Mouse (Mus musculus) neural tube, embryonic 15.5 days (tissue): ENCODE results near the gene Pla2g4d. TPM values are rescaled to one million over a fixed set of nuclear protein-coding genes. Genes with fewer than 3 reads are reported as not detected.
"Not testable (repeated sequence)": the region's sequence is repeated elsewhere in the genome, so short reads cannot be mapped to it uniquely, and the experiment has no call there.

Experiments
- ATAC-seq: fragments of 200-750 bp; cut with Nextera tagmentation; 2 replicates; pipeline ENCODE4 v1.8.0; 2017; ENCODE audit warnings: mild to moderate bottlenecking, moderate TSS enrichment, moderate library complexity; ENCODE audit not compliant: low FRiP score
- H3K27ac ChIP-seq: fragments of 300-500 bp; sonication (generic); replicated peaks from 2 replicates; pipeline ENCODE4 v1.5.1; 2015; ENCODE audit warnings: mild to moderate bottlenecking, inconsistent platforms
- H3K27me3 ChIP-seq: fragments of 300-500 bp; sonication (generic); replicated peaks from 2 replicates; pipeline ENCODE4 v1.6.1; 2015; ENCODE audit warnings: inconsistent platforms
- H3K36me3 ChIP-seq: fragments of 300-500 bp; sonication (generic); 2 replicates; pipeline ENCODE4 v1.6.1; 2015; ENCODE audit warnings: inconsistent platforms
- H3K4me1 ChIP-seq: fragments of 300-500 bp; sonication (generic); 2 replicates; pipeline ENCODE4 v1.6.1; 2015; ENCODE audit warnings: inconsistent platforms
- H3K4me2 ChIP-seq: fragments of 300-500 bp; sonication (generic); 2 replicates; pipeline ENCODE4 v1.6.1; 2015; ENCODE audit warnings: inconsistent platforms, mild to moderate bottlenecking, moderate library complexity
- H3K4me3 ChIP-seq: fragments of 300-500 bp; sonication (generic); replicated peaks from 2 replicates; pipeline ENCODE4 v1.5.1; 2015; ENCODE audit warnings: mild to moderate bottlenecking, inconsistent platforms
- H3K9ac ChIP-seq: fragments of 300-500 bp; sonication (generic); replicated peaks from 2 replicates; pipeline ENCODE4 v1.6.1; 2015; ENCODE audit warnings: mild to moderate bottlenecking, inconsistent platforms
- H3K9me3 ChIP-seq: fragments of 300-500 bp; sonication (generic); replicated peaks from 2 replicates; pipeline ENCODE4 v1.6.1; 2016; ENCODE audit warnings: inconsistent platforms
- WGBS: fragments of 180-500 bp; shearing (Covaris S2); methylation state at CpG from one replicate; pipeline ENCODE4 v1.1.7; 2015; ENCODE audit warnings: mixed read lengths; 5-methylcytosine and 5-hydroxymethylcytosine counted together
- polyA plus RNA-seq: library from polyadenylated mRNA; unstranded; fragments of >200 nt; fragmentation: Nextera tagmentation; extraction: Ambion mirVana; gene quantifications from 2 replicates; pipeline ENCODE4 v1.2.1, GENCODE M21; 2015

The Pla2g4d gene
- polyA plus RNA-seq, 1 experiment from 2014 or later: 0.04 TPM

DNA sequence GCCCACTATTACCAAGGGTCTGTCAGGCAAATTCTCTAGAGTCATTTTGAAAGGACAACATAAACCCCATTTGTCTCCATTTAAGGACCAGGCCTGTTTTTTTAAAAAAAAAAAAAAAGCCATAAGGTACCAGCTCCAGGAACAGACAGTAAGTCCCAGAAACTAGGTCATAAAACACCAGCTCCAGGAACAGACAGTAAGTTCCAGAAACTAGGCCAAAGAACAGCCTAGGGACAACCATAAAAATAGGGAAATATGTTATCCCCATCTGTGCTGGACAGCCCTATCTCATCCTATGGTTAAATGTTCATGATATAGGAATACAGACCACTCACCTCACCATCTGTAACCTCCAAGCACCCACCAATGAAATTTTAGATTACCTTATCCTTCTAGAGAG, 32.7 kb downstream of the Pla2g4d start:
- Histone ChIP-seq H3K4me1 (no peaks in the 10 kb centered on the region), H3K27ac (no peak overlapping the region), H3K9ac (no peak overlapping the region), H3K36me3 (no peaks in the 10 kb centered on the region), H3K27me3 (no peaks in the 10 kb centered on the region), H3K4me2 (no peak overlapping the region), H3K4me3 (no peak overlapping the region), H3K9me3 (no peaks in the 10 kb centered on the region)
- no peak for ATAC-seq

DNA sequence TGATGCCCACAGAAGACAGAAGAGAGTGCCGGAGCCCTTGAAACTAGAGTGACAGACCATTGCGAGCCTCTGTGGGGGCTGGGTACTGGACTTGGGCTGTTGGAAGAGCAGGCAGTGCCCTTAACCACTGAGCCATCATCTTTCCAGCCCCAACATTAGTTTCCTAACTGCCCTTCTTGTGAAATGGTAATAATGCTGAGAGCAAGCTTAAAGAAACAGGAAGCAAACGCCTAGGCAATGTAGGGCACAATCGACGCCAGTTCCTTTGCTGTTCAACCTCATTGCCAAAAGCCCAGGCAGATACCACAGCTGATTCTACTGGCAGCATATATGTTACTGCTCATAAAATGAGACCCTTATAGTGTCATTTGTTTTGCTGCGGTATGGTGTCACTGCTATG, 36.4 kb downstream of the Pla2g4d start:
- WGBS: 94% methylated on average over 6 of the region's 6 CpGs
- H3K9me3 ChIP-seq: no peaks in the 10 kb centered on the region
- no peak overlapping the region for H3K27ac ChIP-seq
- no peak overlapping the region for H3K9ac ChIP-seq
- ATAC-seq: no peak
- H3K4me3 ChIP-seq: no peak overlapping the region
- no peaks in the 10 kb centered on the region for H3K36me3 ChIP-seq
- H3K4me2 ChIP-seq: no peak overlapping the region
- H3K4me1 ChIP-seq: no peaks in the 10 kb centered on the region
- H3K27me3 ChIP-seq: no peaks in the 10 kb centered on the region

DNA sequence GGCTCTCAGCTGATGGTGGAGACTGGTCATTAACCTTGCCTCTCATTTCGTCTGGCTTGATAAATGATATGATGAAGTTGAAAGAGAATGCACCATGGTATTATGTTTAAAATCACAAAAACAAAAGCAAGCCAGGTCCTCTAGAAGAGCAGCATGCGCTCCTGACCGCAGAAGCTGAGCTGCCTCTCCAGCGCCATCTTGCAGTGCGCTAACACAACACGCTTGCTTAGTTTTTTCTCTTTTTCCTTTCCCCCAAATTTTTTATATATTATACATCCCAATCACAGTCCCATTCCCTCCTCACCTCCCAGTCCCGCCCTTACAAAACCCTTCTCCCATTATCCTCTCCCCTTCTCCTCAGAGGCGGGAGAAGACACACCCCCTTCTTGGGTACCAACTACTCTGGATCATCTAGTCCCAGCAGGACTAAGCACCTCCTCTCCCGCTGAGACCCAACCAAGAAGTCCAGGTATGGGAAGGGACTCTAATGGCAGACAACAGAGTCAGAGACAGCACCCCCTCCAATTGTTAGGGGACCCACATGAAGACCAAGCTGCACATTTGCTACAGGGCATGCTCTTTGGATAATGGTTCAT, 43.5 kb downstream of the Pla2g4d start:
- peak; percentile 75 for ATAC-seq
- peaks cover 16% of the 10 kb centered on the region; the same call in 1 of the 2 replicates for H3K4me1 ChIP-seq
- no peaks in the 10 kb centered on the region for H3K9me3 ChIP-seq
- no peaks in the 10 kb centered on the region for H3K27me3 ChIP-seq
- peak overlapping the region; percentile 74 for H3K4me2 ChIP-seq
- H3K36me3 ChIP-seq: no peaks in the 10 kb centered on the region
- peak overlapping the region; percentile 60 for H3K9ac ChIP-seq
- peak overlapping the region; percentile 85 for H3K27ac ChIP-seq
- WGBS: 17% methylated on average over 9 of the region's 9 CpGs
- peak overlapping the region; percentile 50 for H3K4me3 ChIP-seq

DNA sequence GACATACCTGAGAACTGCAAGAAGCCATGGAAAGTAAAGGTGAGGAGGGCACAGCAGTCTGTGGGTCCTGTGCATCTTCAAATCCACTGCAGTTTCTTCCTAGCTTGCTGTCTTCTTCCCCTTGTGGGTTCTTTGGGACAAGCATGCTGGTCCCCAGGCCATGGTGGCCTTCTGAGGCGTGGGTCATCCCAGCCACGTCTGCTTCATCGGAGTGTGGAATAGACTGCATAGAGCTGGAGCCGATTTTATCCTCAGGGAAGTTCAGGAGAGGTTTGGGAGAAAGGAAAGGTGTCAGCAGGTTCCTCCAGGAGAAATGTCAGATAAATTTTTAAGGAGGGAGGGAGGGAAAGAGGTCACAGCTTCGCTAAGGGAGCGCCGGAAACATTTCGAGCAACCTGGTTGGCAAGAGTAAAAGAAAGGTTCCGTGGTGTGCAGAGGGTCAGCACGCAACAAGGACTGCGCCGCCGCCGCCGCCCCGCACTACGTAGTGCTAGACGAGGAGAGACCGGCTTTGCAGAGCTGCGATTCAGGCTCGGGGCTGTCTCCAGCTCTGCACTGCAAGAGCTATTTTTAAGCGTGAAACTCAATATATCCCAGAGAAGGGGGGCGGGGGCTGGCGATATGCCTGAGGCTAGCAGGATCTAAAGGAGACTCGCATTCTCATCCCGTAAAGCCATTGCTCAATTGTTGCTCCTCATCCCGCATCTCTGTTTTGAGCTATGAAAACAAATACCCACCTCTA, 44.1 kb downstream of the Pla2g4d start, which contains the start of gene Pla2g4e:
Gene Pla2g4e, minus strand, starts transcription at position 657 of the 742 bp plus-strand sequence.
- H3K4me3 ChIP-seq: peak within 1 kb of the TSS; percentile 50
- peaks cover 16% of the 10 kb centered on the region; the same call in 1 of the 2 replicates for H3K4me1 ChIP-seq
- peak; percentile 94 for ATAC-seq
- no peaks in the 10 kb centered on the region for H3K27me3 ChIP-seq
- H3K36me3 ChIP-seq: no peaks in the 10 kb centered on the region
- WGBS: 2% methylated on average over 27 of the region's 27 CpGs
- no peaks in the 10 kb centered on the region for H3K9me3 ChIP-seq
- peak within 1 kb of the TSS; percentile 85 for H3K27ac ChIP-seq
- H3K4me2 ChIP-seq: peak within 1 kb of the TSS; percentile 74
- H3K9ac ChIP-seq: peak within 1 kb of the TSS; percentile 60

DNA sequence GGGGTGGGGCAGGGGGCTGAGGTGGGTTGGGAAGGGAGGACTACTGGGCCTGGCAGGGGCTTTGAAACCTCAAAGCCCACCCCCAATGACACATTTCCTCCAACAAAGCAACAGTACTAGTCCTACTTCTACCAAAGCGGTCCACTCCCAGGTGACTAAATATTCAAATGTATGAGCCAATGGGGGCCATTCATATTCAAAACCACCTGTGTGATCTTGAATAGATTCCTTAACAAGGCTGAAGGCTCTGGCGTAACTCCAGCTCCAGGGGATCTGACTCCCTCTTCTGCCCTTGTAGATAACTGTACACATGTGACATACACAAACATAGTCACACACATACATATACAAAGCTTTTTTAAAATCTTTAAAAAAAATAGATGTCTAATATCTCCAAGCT, 45.0 kb downstream of the Pla2g4d start:
- no peaks in the 10 kb centered on the region for H3K36me3 ChIP-seq
- no peak for ATAC-seq
- 78% methylated on average over 2 of the region's 2 CpGs for WGBS
- H3K27me3 ChIP-seq: no peaks in the 10 kb centered on the region
- H3K4me1 ChIP-seq: peaks cover 16% of the 10 kb centered on the region; the same call in 1 of the 2 replicates
- peak overlapping the region; percentile 50 for H3K4me3 ChIP-seq
- peak overlapping the region; percentile 60; the same call in 1 of the 2 replicates for H3K9ac ChIP-seq
- no peaks in the 10 kb centered on the region for H3K9me3 ChIP-seq
- H3K27ac ChIP-seq: no peak overlapping the region
- H3K4me2 ChIP-seq: peak overlapping the region; percentile 74

DNA sequence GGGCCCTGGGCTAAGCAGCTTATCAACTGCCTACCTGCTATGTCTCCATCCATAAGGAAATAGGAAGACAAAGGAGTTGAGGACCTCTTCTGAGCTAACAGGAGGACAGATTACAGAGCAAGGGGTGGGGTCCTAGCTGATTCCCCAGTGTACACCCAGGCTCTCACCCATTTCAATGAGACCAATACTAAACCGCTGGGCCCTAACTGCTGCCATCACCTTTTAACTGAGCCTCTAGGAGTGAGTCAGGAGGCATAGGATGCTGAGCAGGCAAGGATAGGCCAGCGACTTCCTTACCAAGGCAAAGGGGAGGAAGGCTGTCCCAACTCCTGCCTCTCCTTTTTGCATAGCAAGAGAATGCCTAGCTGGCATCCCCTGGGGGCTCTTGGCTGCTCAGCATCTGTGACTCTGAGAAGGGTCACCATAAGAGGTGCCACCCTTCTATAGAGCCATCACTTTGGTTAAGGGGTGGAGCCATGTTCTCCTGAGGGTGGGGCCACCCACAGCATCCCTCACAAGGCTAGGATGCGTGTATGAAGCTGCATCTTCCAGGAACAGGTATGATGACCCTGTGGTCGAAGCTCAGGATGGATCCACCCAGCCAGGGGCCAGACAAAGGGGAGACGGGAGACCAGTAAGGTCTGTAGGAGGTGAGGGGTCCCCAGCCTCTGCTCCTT, 46.1 kb downstream of the Pla2g4d start:
- peaks cover 16% of the 10 kb centered on the region; the same call in 1 of the 2 replicates for H3K4me1 ChIP-seq
- no peak overlapping the region for H3K27ac ChIP-seq
- H3K4me3 ChIP-seq: no peak overlapping the region
- no peaks in the 10 kb centered on the region for H3K36me3 ChIP-seq
- ATAC-seq: no peak
- peak overlapping the region; percentile 74 for H3K4me2 ChIP-seq
- no peaks in the 10 kb centered on the region for H3K27me3 ChIP-seq
- 76% methylated on average over 5 of the region's 5 CpGs for WGBS
- H3K9ac ChIP-seq: no peak overlapping the region
- no peaks in the 10 kb centered on the region for H3K9me3 ChIP-seq

DNA sequence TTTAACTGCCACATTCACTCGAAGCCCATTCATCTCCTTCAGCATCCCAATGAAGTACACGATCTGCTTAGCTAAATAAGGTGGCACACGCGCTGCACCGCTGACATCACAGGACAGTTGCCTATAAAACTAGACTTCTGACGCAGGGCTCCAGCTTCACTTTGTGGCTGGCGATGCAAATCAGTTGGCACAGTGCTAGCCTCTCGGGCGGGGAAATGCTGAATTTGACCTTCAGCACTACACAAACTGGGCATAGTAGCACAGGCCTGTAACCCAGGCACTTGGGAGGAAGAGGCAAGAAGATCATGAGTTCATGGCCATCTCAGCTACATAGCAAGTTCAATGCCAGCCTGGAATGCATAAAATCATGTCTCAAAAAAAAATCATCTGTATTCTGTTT, 50.3 kb downstream of the Pla2g4d start:
- not testable (repeated sequence) for H3K4me3 ChIP-seq, H3K9me3 ChIP-seq, H3K4me2 ChIP-seq, H3K36me3 ChIP-seq, H3K9ac ChIP-seq, H3K27me3 ChIP-seq, H3K4me1 ChIP-seq, ATAC-seq, H3K27ac ChIP-seq
- WGBS: 93% methylated on average over 9 of the region's 9 CpGs

DNA sequence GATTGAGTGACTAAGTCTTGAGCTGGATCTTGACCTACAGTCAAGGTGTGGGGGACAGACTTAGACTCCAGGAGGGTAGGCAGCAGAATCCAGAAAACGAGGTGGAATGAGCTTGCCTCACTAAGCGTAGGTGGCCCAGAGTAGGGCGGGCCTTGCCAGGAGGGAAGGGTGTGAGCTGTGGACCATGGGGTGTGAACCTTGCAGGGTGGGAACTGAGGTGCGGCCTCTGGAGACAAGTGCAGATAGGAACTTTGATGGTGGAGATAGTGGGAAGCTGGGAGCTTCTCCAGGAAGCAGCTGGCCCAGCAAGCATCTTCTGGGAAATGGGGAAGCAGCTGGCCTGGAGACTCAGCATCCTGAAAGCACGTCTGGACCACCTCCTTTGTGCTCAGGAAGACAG, 51.2 kb downstream of the Pla2g4d start:
- H3K4me1 ChIP-seq: peaks cover under 1% of the 10 kb centered on the region; the same call in 1 of the 2 replicates

DNA sequence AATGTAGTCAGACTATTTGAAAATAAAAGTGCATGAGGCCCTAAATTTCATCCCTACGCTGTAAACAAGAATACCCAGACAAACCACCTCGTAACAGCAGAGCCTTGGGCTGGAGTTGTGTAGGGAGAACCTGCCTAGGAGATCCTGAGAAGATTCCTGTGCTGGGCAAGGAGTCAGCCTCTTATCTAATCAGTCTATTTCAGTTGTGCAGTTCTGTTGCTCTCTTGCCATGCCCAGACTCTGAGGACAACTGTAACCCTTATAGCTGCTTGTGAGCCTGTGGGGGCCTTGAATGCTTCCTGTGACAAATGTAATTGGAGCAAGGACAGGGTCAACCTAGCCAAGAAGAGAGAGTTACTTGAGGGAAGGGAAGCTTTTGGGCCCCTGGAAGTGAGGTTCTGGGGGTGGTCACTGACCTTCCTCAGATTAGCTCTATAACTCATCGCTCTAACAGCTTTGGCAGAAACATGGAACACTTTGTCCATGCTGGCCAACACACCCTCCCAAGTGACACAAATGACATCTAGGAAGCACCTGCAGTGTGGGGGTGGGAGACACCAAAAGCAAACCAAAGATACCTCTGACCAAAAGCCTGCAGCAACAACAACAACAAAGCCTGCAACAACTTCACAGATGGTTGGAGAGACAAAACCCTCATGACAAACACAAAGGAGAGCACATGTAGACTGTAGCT, 52.9 kb downstream of the Pla2g4d start:
- WGBS: 92% methylated on average over 3 of the region's 3 CpGs
- Histone ChIP-seq H3K27ac (no peak overlapping the region), H3K36me3 (no peaks in the 10 kb centered on the region), H3K4me3 (no peak overlapping the region), H3K4me2 (no peak overlapping the region), H3K9ac (no peak overlapping the region), H3K9me3 (no peaks in the 10 kb centered on the region), H3K4me1 (no peaks in the 10 kb centered on the region), H3K27me3 (no peaks in the 10 kb centered on the region)
- ATAC-seq: no peak

More for the DNA sequence above, 51.2 kb downstream of the Pla2g4d start:
- WGBS: 81% methylated on average over 5 of the region's 5 CpGs
- Histone ChIP-seq H3K4me2 (no peak overlapping the region), H3K9me3 (no peaks in the 10 kb centered on the region), H3K9ac (no peak overlapping the region), H3K27me3 (no peaks in the 10 kb centered on the region), H3K27ac (no peak overlapping the region), H3K4me3 (no peak overlapping the region), H3K36me3 (no peaks in the 10 kb centered on the region)
- ATAC-seq: no peak

DNA sequence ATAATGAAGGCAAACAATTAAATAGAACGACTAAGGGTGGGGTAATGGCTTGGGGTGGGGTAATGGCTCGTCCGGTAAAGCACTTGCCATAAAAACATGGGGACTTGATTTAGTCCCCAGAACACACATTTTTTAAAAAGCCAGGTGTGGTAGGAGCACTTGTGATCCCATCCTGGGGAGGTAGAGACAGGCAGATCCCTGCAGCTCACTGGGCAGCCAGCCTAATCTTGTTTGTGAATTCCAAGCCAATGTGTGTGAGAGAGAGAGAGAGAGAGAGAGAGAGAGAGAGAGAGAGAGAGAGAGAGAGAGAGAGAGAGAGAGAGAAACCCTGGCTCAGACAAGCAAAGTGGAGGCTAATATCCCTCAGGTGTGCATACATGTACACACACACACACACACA, 53.6 kb downstream of the Pla2g4d start:
- Histone ChIP-seq H3K4me3 (no peak overlapping the region), H3K9me3 (no peaks in the 10 kb centered on the region), H3K4me1 (no peaks in the 10 kb centered on the region), H3K36me3 (no peaks in the 10 kb centered on the region), H3K27ac (no peak overlapping the region), H3K27me3 (no peaks in the 10 kb centered on the region), H3K9ac (no peak overlapping the region), H3K4me2 (no peak overlapping the region)
- 60% methylated on average over 3 of the region's 3 CpGs for WGBS
- ATAC-seq: no peak

DNA sequence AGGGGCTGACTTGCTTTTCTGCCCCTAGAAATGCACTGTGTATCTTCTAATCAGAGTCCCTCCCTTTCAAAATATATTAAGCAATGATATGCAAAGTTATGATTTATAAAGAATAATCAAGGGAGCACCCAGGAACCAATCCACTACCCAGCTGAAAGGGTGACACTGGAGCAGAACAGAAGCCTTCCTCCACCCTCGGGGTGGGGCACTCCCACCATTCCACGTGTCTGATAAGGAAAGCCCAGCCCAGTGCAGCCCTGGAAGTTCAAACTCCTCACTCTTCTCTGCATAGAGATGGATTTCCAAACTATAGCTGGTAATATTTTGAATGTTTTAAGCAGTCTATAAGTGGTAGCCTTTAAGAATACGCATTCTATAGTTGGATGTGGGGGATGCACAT, 57.4 kb downstream of the Pla2g4d start:
- ATAC-seq: no peak
- 68% methylated on average over 3 of the region's 3 CpGs for WGBS
- no peaks in the 10 kb centered on the region for H3K36me3 ChIP-seq

More for the DNA sequence above, 57.4 kb downstream of the Pla2g4d start:
- H3K27ac ChIP-seq: no peak overlapping the region
- no peak overlapping the region for H3K4me2 ChIP-seq
- no peaks in the 10 kb centered on the region for H3K4me1 ChIP-seq
- H3K4me3 ChIP-seq: no peak overlapping the region
- no peak overlapping the region for H3K9ac ChIP-seq
- H3K27me3 ChIP-seq: no peaks in the 10 kb centered on the region
- no peaks in the 10 kb centered on the region for H3K9me3 ChIP-seq
